Mouse (Mus musculus) embryo, embryonic 9.5 days (tissue): ENCODE measurements around the gene Stard3.

ENCODE experiments used
- DNase-seq: peaks from one replicate; pipeline ENCODE4 v3.0.0-alpha.2; 2017; ENCODE audit errors: extremely low spot score

Stard3 gene

GRCm38 (mm10) chr11:98397946-98398345, 39.8 kb downstream of the Stard3 start:
- DNase-seq, result no peak

GRCm38 (mm10) chr11:98400161-98400726, 42.1 kb downstream of the Stard3 start, which contains the start of gene Pgap3:
Gene Pgap3 (minus strand): TSS chr11:98400490.
- DNase-seq, result peak; percentile 93

- DNase-seq, result no peak
Measured at GRCm38 (mm10) chr11:98400816-98401215, 42.6 kb downstream of the Stard3 start.

GRCm38 (mm10) chr11:98406621-98407020, 48.5 kb downstream of the Stard3 start:
- no peak for DNase-seq

- no peak for DNase-seq
Measured at GRCm38 (mm10) chr11:98408872-98409271, 50.7 kb downstream of the Stard3 start.

- peak; percentile 62 for DNase-seq
Measured at GRCm38 (mm10) chr11:98409341-98409822, 51.2 kb downstream of the Stard3 start.

GRCm38 (mm10) chr11:98412273-98412796, 54.2 kb downstream of the Stard3 start, which contains the start of gene Erbb2:
Gene Erbb2 (plus strand): TSS chr11:98412470.
- peak; percentile 87 for DNase-seq

- peak; percentile 69 for DNase-seq
Measured at GRCm38 (mm10) chr11:98412797-98413301, 54.7 kb downstream of the Stard3 start.

- no peak for DNase-seq
Measured at GRCm38 (mm10) chr11:98413731-98414130, 55.6 kb downstream of the Stard3 start.

GRCm38 (mm10) chr11:98414162-98414561, 56.0 kb downstream of the Stard3 start:
- no peak for DNase-seq

- DNase-seq, result no peak
Measured at GRCm38 (mm10) chr11:98417074-98417473, 58.9 kb downstream of the Stard3 start.

- DNase-seq, result no peak
Measured at GRCm38 (mm10) chr11:98418273-98418672, 60.1 kb downstream of the Stard3 start.

- no peak for DNase-seq
Measured at GRCm38 (mm10) chr11:98418939-98419547, 60.9 kb downstream of the Stard3 start.

GRCm38 (mm10) chr11:98426592-98426991, 68.4 kb downstream of the Stard3 start:
- no peak for DNase-seq

GRCm38 (mm10) chr11:98428436-98428835, 70.3 kb downstream of the Stard3 start:
- DNase-seq, result no peak
